Mouse (Mus musculus) layer of hippocampus, adult 2 months (tissue): Measurements from ENCODE around the gene Atxn1. TPM values are rescaled to one million over a fixed set of nuclear protein-coding genes. Genes with fewer than 3 reads are reported as not detected.

ENCODE experiments used
- DNase-seq, 2 experiments: peaks; one replicate each; pipeline ENCODE4 v3.0.0; 2022; ENCODE audit warnings: low spot score in 2 of 2
- H3K27ac ChIP-seq: fragments of 200-600 bp; 2 replicates; pipeline ENCODE4 v1.8.1; 2022
- H3K4me3 ChIP-seq: fragments of 200-600 bp; 2 replicates; pipeline ENCODE4 v1.8.1; 2022; ENCODE audit warnings: mild to moderate bottlenecking
- CTCF ChIP-seq: fragments of 200-600 bp; conservative IDR thresholded peaks from 2 replicates; pipeline ENCODE4 v1.8.1; 2022; ENCODE audit warnings: antibody characterized with exemption, mild to moderate bottlenecking, moderate library complexity
- total RNA-seq, 2 experiments: library from RNA; stranded (reverse); gene quantifications; 2 replicates each; pipeline ENCODE4 v1.2.3; 2021

Gene Atxn1
- total RNA-seq, 2 experiments from 2014 or later = 128 to 131 TPM

DNA sequence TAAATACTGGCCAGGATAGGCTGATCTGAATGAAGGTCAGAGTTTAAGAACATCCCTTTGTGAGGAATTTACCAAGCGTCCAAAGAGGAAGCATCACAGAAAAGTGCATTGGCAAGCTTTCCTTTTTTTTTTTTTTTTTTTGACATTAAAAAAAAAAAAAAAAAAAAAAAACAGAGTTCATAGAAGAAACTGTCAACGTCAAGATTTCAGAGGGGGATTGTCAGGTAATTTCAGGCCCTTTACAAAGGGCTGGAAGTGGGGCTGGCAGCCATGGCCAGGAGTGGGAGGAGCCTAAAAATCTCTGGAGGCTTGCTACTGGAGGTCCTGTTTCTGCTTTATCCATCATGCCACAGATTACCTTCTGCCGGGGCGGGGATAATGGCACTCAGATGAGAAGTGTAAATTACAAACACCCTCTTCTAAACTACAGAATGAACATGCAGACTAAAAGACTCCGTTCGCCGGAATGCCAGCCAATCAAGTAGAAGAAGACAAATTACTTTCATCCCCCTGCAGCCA is 9.2 kb upstream of the Atxn1 start:
- no peak for DNase-seq
- Histone ChIP-seq H3K4me3 (no peak overlapping the region), H3K27ac (no peak overlapping the region)
- TF ChIP-seq CTCF = no peak

DNA sequence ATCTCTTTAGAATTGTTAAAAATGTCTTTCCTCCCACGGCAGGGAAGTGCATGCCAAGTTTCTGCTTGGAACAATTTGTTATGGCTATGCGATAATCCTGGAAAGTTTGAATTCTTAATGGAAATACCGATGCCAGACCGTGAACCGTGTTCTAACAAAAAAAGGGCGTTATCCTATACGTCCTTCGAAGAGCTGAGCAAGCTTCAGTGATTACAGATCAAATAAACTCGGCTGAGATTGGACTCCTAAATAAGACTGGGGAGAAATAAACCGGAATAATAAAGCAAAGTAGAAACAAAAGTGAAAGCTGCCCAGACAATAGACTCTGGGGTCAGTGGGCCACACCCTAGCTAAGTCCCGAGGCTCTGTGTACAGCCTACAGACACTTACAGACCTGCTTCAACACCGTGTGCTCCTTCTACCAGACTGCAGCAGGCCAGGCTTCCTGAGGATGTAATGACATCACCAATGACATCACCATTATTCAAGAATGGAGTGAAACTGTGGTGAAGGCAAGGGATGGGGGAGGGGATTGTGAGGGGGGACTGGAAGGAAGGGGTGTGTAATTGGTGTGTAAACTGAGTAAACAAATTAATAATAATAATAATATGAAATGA is 6.2 kb upstream of the Atxn1 start:
- Histone ChIP-seq H3K27ac (peak overlapping the region; percentile 24; the same call in 1 of the 2 replicates), H3K4me3 (no peak overlapping the region; the same call in 1 of the 2 replicates)
- DNase-seq = no peak
- no peak for TF ChIP-seq CTCF

DNA sequence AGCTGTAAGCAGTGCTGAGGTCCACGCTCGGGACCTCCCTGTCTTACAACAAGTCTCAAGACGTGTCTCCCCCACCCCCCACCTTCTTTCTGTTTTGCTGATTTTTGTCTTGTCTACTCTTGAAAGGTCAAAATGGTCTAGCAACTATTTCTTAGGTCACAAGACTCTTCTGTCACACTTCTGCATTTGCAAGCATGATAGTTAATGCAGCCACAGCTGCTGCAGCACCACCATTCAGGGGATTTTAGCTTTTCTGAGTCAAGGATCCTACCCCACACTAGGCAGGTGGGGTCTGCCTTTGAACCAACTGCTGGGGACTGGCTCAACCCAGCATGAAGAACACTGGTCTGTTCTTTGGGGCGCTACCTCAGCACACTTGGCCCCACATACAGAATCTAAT is 3.4 kb upstream of the Atxn1 start:
- Histone ChIP-seq H3K27ac (no peak overlapping the region), H3K4me3 (no peak overlapping the region)
- no peak for DNase-seq
- no peak for TF ChIP-seq CTCF

GRCm38 (mm10) chr13:45967371-45967770 is 2.6 kb upstream of the Atxn1 start:
- no peak overlapping the region for H3K4me3 ChIP-seq
- DNase-seq = no peak
- no peak for TF ChIP-seq CTCF
- H3K27ac ChIP-seq = no peak overlapping the region

DNA sequence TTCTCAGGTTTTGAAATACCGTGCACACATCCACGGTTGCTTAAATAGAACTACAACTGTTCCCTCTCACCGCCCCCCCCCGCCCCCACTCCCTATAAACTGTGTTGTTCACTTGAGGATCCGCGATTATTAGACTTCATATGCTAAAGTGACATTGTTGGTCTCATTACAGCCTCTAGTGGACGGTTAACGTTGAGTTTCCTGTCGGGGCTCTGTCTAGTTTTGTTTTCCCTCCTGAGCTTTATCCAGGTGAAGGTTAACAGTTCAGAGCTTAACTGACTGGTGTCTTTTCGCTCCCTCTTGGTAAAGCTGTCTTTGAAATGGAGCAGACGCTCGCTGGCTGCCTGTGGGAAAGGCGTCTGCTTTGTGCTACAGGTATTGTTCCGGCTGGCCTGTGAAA is 1.8 kb upstream of the Atxn1 start:
- TF ChIP-seq CTCF = peak; percentile 70
- DNase-seq = no peak
- peak overlapping the region; percentile 53 for H3K27ac ChIP-seq
- H3K4me3 ChIP-seq = peak overlapping the region; percentile 20; the same call in 1 of the 2 replicates

GRCm38 (mm10) chr13:45965594-45966432 is 1.0 kb upstream of the Atxn1 start:
- Histone ChIP-seq H3K4me3 (peak overlapping the region; percentile 99), H3K27ac (peak overlapping the region; percentile 100)
- peak; percentile 38 for TF ChIP-seq CTCF
- peak in 1 of 2 experiments; percentile 23 for DNase-seq

DNA sequence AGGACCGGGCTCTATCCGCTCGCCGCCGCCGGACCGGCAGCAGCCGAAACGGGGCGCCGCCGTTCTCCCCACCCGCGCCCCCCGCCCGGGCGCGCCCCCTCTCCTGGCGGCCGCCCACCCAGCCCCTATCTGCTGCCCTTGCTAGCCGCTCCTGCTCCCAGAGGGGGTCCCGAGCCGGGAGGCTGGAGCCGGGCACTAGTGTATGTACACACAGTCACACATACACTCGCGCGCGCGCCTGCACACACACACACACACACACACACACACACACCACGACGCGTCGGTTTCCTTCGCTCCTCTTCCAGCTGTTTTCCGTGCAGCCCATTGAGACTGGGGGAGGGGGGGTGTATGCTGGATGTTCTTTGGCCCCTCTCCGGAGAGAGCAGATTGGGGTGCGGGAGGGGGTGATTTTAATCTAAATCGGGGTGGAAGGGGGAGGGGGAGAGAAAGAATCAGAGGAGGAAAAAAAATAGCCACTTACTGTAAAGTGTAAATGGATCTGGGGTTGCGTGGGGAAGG is 416 bp downstream of the Atxn1 start:
- Histone ChIP-seq H3K27ac (peak overlapping the region; percentile 100), H3K4me3 (peak overlapping the region; percentile 99)
- DNase-seq = peak in 1 of 2 experiments; percentile 41
- TF ChIP-seq CTCF = no peak

DNA sequence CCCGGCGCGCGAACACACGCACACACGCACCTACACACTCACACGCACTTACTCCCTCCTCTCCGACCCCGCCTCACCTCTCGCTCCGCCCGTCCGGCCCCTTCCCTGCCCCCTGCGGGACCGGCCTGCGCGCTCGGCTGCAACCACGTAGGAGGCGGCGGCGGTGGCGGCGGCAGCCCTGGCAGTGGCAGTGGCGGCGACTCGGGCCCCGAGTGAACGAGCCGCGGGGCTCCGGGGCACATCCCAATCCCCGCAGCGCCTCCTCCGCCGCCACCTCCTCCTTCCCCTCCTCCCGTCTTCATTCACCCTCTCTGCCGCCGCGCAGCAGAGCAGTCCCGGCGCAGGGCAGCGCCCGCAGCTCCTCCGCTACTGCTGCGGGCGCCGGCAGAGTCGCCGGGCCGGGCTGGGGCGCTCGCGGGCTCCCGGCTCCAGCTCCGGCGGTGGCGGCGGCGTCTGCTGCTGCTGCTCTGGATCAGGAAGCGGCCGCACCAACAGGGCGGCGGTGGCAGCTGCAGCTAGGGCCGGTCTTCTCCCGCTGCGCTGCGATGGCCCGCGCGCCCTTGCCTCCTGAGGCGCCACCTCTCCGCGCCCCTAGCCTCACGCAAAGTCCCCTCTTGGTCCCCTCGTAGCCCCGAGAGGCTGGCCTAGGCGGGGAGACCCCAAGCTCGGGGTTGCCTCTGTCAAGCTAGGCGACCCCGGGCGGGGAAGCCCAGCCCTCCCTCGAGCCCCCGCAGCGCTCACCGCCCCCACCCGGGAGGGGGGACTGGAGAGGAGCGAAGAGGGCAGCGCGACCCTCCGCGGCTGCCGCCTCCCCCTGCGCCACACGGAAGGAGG is 1.1 kb downstream of the Atxn1 start:
- DNase-seq = peak; percentile 59 to 68
- no peak for TF ChIP-seq CTCF
- Histone ChIP-seq H3K4me3 (peak overlapping the region; percentile 99), H3K27ac (peak overlapping the region; percentile 100)

GRCm38 (mm10) chr13:45962776-45963175 is 2.0 kb downstream of the Atxn1 start:
- Histone ChIP-seq H3K4me3 (peak overlapping the region; percentile 99), H3K27ac (peak overlapping the region; percentile 100)
- TF ChIP-seq CTCF = no peak
- no peak for DNase-seq

DNA sequence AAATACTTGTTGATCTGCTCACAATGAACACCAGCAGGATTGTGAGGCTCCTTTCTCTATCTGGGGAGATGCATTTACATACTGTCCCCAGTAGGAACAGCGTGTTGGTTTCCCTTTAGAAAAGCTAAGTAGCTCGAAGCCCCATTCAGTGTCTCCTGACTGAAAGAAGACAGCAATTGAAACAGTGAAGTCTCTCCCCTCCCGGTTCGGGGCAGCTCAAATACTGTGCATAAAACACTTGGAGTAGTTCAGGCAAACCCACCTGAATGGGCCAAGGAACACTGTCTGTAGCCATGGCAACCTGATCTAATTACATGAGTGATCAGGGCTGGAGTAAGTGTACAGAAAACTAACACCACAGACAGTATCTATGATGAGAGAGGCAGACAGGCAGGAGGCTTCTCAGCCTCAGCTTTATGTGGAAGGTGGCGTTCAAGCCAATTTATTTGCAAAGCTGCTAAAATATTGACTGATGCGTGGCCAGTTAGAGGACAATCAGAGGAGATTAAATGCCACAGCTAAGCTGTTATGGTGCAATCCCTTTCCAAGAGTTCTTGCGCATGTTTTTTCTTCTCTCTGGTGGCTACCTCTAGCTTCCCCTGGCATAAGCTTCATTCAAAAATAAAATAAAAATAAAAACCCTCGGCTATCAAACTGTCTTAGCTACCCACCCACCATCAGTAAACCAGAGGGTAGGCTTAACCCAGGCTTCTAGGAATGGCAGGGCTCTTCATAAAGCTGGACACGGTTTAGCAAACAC is 2.8 kb downstream of the Atxn1 start:
- peak overlapping the region; percentile 99 for H3K4me3 ChIP-seq
- DNase-seq = no peak
- TF ChIP-seq CTCF = peak; percentile 65

DNA sequence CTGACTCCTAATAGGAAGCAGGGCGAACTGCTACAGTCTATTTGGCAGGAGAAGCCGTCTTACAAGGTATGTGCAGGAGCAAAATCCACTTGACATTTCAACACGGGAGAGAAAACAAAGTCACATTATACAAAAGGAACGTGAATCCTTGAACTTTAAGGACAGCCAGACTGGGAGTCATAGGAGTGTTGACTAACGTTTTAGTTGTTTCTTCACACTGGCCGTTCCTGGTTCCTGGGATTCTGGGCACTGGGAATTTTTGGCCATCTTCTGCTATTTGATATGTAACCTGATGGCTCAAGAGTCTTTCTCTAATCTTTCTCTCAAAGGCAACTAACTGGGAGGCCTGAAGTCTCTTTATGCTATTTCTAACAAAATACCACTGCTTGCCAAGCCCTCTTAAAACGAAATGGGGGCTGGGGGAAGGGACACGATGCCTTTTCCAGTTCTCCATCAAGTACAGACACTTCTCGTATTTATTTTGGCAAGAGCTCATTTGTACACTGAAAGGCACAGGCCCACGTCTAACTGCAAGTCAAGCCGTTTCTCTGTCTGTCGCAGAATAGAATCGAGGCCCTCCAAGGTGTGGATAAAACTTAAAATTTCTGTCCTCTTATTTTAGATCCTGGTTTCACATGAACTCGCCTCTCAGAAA is 4.4 kb downstream of the Atxn1 start:
- Histone ChIP-seq H3K4me3 (no peak overlapping the region), H3K27ac (peak overlapping the region; percentile 1; the same call in 1 of the 2 replicates)
- no peak for TF ChIP-seq CTCF
- no peak for DNase-seq

More for the DNA sequence above, 2.8 kb downstream of the Atxn1 start:
- H3K27ac ChIP-seq = peak overlapping the region; percentile 100
